Mouse (Mus musculus) myocyte (in vitro differentiated cells): ENCODE measurements around the gene Plvap. TPM values are rescaled to one million over a fixed set of nuclear protein-coding genes. Genes with fewer than 3 reads are reported as not detected.

Experiments
- H3K27me3 ChIP-seq: one replicate; pipeline ENCODE4 v1.6.1; 2011; ENCODE audit not compliant: control insufficient read depth, insufficient read depth, insufficient read length
- H3K36me3 ChIP-seq: one replicate; pipeline ENCODE4 v1.6.1; 2011; ENCODE audit not compliant: control insufficient read depth, insufficient read depth
- H3K4me2 ChIP-seq: one replicate; pipeline ENCODE4 v1.6.1; 2011; ENCODE audit warnings: low read depth, control low read depth
- H3K4me3 ChIP-seq: one replicate; pipeline ENCODE4 v1.5.1; 2011; ENCODE audit warnings: mild to moderate bottlenecking, control low read depth, moderate library complexity
- H3K79me2 ChIP-seq: one replicate; pipeline ENCODE4 v1.6.1; 2011; ENCODE audit not compliant: control insufficient read depth, insufficient read depth
- H3ac ChIP-seq: one replicate; pipeline ENCODE4 v1.6.1; 2011; ENCODE audit not compliant: control insufficient read depth, insufficient read length
- CEBPB ChIP-seq: IDR thresholded peaks from 2 replicates; pipeline ENCODE4 v1.6.1; 2011; ENCODE audit warnings: mild to moderate bottlenecking, moderate library complexity; ENCODE audit not compliant: poor library complexity, insufficient read depth, severe bottlenecking
- E2F4 ChIP-seq: IDR thresholded peaks from one replicate; pipeline ENCODE4 v1.6.1; 2011; ENCODE audit warnings: mild to moderate bottlenecking, control low read depth, moderate library complexity; ENCODE audit not compliant: insufficient read depth
- MAX ChIP-seq: IDR thresholded peaks from one replicate; pipeline ENCODE4 v1.6.1; 2011; ENCODE audit warnings: low read depth, mild to moderate bottlenecking, control low read depth
- MYOD1 ChIP-seq, 3 experiments: IDR thresholded peaks; one replicate each; pipeline ENCODE4 v1.6.1; 2011; ENCODE audit warnings: control low read depth in 2 of 3, low read depth in 2 of 3, mild to moderate bottlenecking in 2 of 3, moderate library complexity in 1 of 3; ENCODE audit not compliant: insufficient read length in 2 of 3, control insufficient read depth in 1 of 3
- MYOG ChIP-seq, 3 experiments: IDR thresholded peaks; one replicate each; pipeline ENCODE4 v1.6.1; 2011; ENCODE audit warnings: control low read depth in 2 of 3, low read depth in 2 of 3, mild to moderate bottlenecking in 2 of 3; ENCODE audit not compliant: insufficient read length in 2 of 3, control insufficient read depth in 1 of 3, insufficient read depth in 1 of 3
- POLR2A ChIP-seq: IDR thresholded peaks from one replicate; pipeline ENCODE4 v1.6.1; 2011; ENCODE audit warnings: low read depth, mild to moderate bottlenecking, control low read depth, moderate library complexity; ENCODE audit not compliant: insufficient read length
- POLR2AphosphoS2 ChIP-seq: IDR thresholded peaks from one replicate; pipeline ENCODE4 v1.6.1; 2011; ENCODE audit warnings: low read depth, control low read depth; ENCODE audit not compliant: insufficient read length
- REST ChIP-seq: IDR thresholded peaks from one replicate; pipeline ENCODE4 v1.6.1; 2011; ENCODE audit warnings: mild to moderate bottlenecking, control low read depth, moderate library complexity; ENCODE audit not compliant: insufficient read depth, insufficient read length
- SRF ChIP-seq: IDR thresholded peaks from one replicate; pipeline ENCODE4 v1.6.1; 2011; ENCODE audit warnings: low read depth; ENCODE audit not compliant: control insufficient read depth, insufficient read length
- TCF12 ChIP-seq: IDR thresholded peaks from one replicate; pipeline ENCODE4 v1.6.1; 2011; ENCODE audit warnings: mild to moderate bottlenecking, control low read depth; ENCODE audit not compliant: poor library complexity, insufficient read depth, severe bottlenecking
- TCF3 ChIP-seq: IDR thresholded peaks from one replicate; pipeline ENCODE4 v1.6.1; 2011; ENCODE audit warnings: low read depth, control low read depth; ENCODE audit not compliant: insufficient read length
- USF1 ChIP-seq: IDR thresholded peaks from one replicate; pipeline ENCODE4 v1.6.1; 2011; ENCODE audit warnings: low read depth, mild to moderate bottlenecking, control low read depth, moderate library complexity
- polyA plus RNA-seq: library from polyadenylated mRNA; unstranded; fragments of >200 nt; fragmentation: generic; extraction: Trizol; gene quantifications from one replicate; pipeline ENCODE4 v1.2.1, GENCODE M21; 2012; ENCODE audit warnings: missing spikeins

Plvap gene
- polyA plus RNA-seq, 1 experiment = 0.18 TPM

- H3K36me3 ChIP-seq = no peaks in the 10 kb centered on the region
- no peaks in the 10 kb centered on the region for H3K27me3 ChIP-seq
- peak within 1 kb of the TSS; percentile 45 for H3K4me3 ChIP-seq
- TF ChIP-seq MYOD1 (IDR thresholded peaks at IDR 0.05; ENCODE audit: control insufficient read depth in 1 of 3, insufficient read length in 2 of 3, low read depth in 2 of 3) (peak in 1 of 3 experiments; percentile 1), USF1 (no peak), MAX (no peak), POLR2A (peak; percentile 82), E2F4 (no peak), MYOG (IDR thresholded peaks at IDR 0.05; ENCODE audit: control insufficient read depth in 1 of 3, insufficient read depth in 1 of 3, insufficient read length in 2 of 3, low read depth in 2 of 3) (no peak), CEBPB (no peak), SRF (peak; percentile 49), POLR2AphosphoS2 (peak; percentile 54)
- H3ac ChIP-seq = peak within 1 kb of the TSS; percentile 31
- peaks cover 7% of the 10 kb centered on the region for H3K79me2 ChIP-seq
- H3K4me2 ChIP-seq = peak within 1 kb of the TSS; percentile 98
These were observed 48.1 kb downstream of the Plvap start, which contains the start of gene Abhd8 for GRCm38 (mm10) chr8:71463188-71464033. Abhd8 (minus strand) TSS chr8:71463655.

- Histone ChIP-seq H3K27me3 (no peaks in the 10 kb centered on the region), H3K36me3 (no peaks in the 10 kb centered on the region), H3K4me2 (peak overlapping the region; percentile 73), H3ac (peak overlapping the region; percentile 31), H3K4me3 (peak overlapping the region; percentile 45), H3K79me2 (peaks cover 7% of the 10 kb centered on the region)
- TF ChIP-seq REST = no peak
- TF ChIP-seq USF1 = no peak
- no peak for TF ChIP-seq CEBPB
- no peak for TF ChIP-seq POLR2AphosphoS2
- TF ChIP-seq E2F4 = no peak
- TF ChIP-seq MAX = no peak
- TF ChIP-seq TCF3 = no peak
These were observed 48.8 kb downstream of the Plvap start for GRCm38 (mm10) chr8:71462786-71463185.

GRCm38 (mm10) chr8:71462191-71462590 is 49.4 kb downstream of the Plvap start:
- no peaks in the 10 kb centered on the region for H3K27me3 ChIP-seq
- H3K79me2 ChIP-seq = peaks cover 7% of the 10 kb centered on the region
- no peaks in the 10 kb centered on the region for H3K36me3 ChIP-seq
- TF ChIP-seq SRF (no peak), MAX (no peak), TCF12 (no peak), USF1 (no peak), E2F4 (no peak), MYOD1 (IDR thresholded peaks at IDR 0.05; ENCODE audit: control insufficient read depth in 1 of 3, insufficient read length in 2 of 3, low read depth in 2 of 3) (no peak), REST (no peak), POLR2AphosphoS2 (no peak), POLR2A (no peak), CEBPB (no peak), MYOG (IDR thresholded peaks at IDR 0.05; ENCODE audit: control insufficient read depth in 1 of 3, insufficient read depth in 1 of 3, insufficient read length in 2 of 3, low read depth in 2 of 3) (no peak), TCF3 (no peak)
- H3ac ChIP-seq = no peak overlapping the region
- peak overlapping the region; percentile 73 for H3K4me2 ChIP-seq
- peak overlapping the region; percentile 45 for H3K4me3 ChIP-seq

- Histone ChIP-seq H3K4me2 (no peak overlapping the region), H3K79me2 (peaks cover 7% of the 10 kb centered on the region), H3K27me3 (no peaks in the 10 kb centered on the region), H3K4me3 (no peak overlapping the region), H3ac (no peak overlapping the region), H3K36me3 (no peaks in the 10 kb centered on the region)
- TF ChIP-seq POLR2A (no peak), MYOG (IDR thresholded peaks at IDR 0.05; ENCODE audit: control insufficient read depth in 1 of 3, insufficient read depth in 1 of 3, insufficient read length in 2 of 3, low read depth in 2 of 3) (no peak)
These were observed 50.3 kb downstream of the Plvap start for GRCm38 (mm10) chr8:71461152-71461840.

- TF ChIP-seq E2F4 (no peak), MYOG (IDR thresholded peaks at IDR 0.05; ENCODE audit: control insufficient read depth in 1 of 3, insufficient read depth in 1 of 3, insufficient read length in 2 of 3, low read depth in 2 of 3) (no peak), MYOD1 (IDR thresholded peaks at IDR 0.05; ENCODE audit: control insufficient read depth in 1 of 3, insufficient read length in 2 of 3, low read depth in 2 of 3) (no peak), TCF3 (no peak), CEBPB (no peak), MAX (no peak), REST (no peak), SRF (no peak), TCF12 (no peak), POLR2AphosphoS2 (no peak), USF1 (no peak), POLR2A (no peak)
- no peaks in the 10 kb centered on the region for H3K36me3 ChIP-seq
- peaks cover 7% of the 10 kb centered on the region for H3K79me2 ChIP-seq
- H3K4me3 ChIP-seq = no peak overlapping the region
- no peaks in the 10 kb centered on the region for H3K27me3 ChIP-seq
- no peak overlapping the region for H3ac ChIP-seq
- H3K4me2 ChIP-seq = no peak overlapping the region
These were observed 50.8 kb downstream of the Plvap start for GRCm38 (mm10) chr8:71460716-71461115.
